Mouse (Mus musculus) erythroblast, embryonic 14.5 days (primary cell): ENCODE measurements around the gene Fzd2. TPM values are rescaled to one million over a fixed set of nuclear protein-coding genes. Genes with fewer than 3 reads are reported as not detected.
"Not testable (repeated sequence)": the region's sequence is repeated elsewhere in the genome, so short reads cannot be mapped to it uniquely, and the experiment has no call there.

ENCODE experiments used
- H3K27me3 ChIP-seq: 2 replicates; pipeline ENCODE4 v1.6.1; 2012; ENCODE audit warnings: inconsistent platforms; ENCODE audit not compliant: control insufficient read depth
- H3K36me3 ChIP-seq: 2 replicates; pipeline ENCODE4 v1.6.1; 2012; ENCODE audit warnings: mild to moderate bottlenecking, inconsistent platforms; ENCODE audit not compliant: control insufficient read depth
- H3K4me1 ChIP-seq: 2 replicates; pipeline ENCODE4 v1.6.1; 2012; ENCODE audit warnings: inconsistent platforms; ENCODE audit not compliant: control insufficient read depth
- H3K4me3 ChIP-seq: replicated peaks from 2 replicates; pipeline ENCODE3; 2012; ENCODE audit warnings: moderate library complexity, mild to moderate bottlenecking, inconsistent platforms
- H3K9me3 ChIP-seq: 2 replicates; pipeline ENCODE4 v1.6.1; 2012; ENCODE audit warnings: low read length, inconsistent platforms, mixed read lengths; ENCODE audit not compliant: control insufficient read depth
- GATA1 ChIP-seq: IDR thresholded peaks from 2 replicates; pipeline ENCODE4 v1.6.1; 2012; ENCODE audit warnings: low read length, inconsistent platforms, mixed read lengths
- TAL1 ChIP-seq: IDR thresholded peaks from 3 replicates; pipeline ENCODE4 v1.6.1; 2012; ENCODE audit warnings: low read length, inconsistent platforms, mixed read lengths
- polyA plus RNA-seq: library from polyadenylated mRNA; stranded (reverse); fragments of >175 nt; gene quantifications from 2 replicates; pipeline ENCODE4 v1.2.3, GENCODE M21; 2012

Fzd2 gene
- 0.03 TPM in 1 of 2 replicates, not detected in the other for polyA plus RNA-seq

GRCm38 (mm10) chr11:102604010-102604584 lies at the start of gene Fzd2:
Fzd2 (plus strand) TSS chr11:102604396.
- peaks cover 83% of the 10 kb centered on the region for H3K27me3 ChIP-seq
- H3K4me3 ChIP-seq, result peak within 1 kb of the TSS; percentile 26
- no peaks in the 10 kb centered on the region for H3K4me1 ChIP-seq
- H3K9me3 ChIP-seq, result peaks cover 15% of the 10 kb centered on the region; the same call in 1 of the 2 replicates
- no peak for TF ChIP-seq GATA1
- TF ChIP-seq TAL1, result no peak
- H3K36me3 ChIP-seq, result no peaks in the 10 kb centered on the region

- no peaks in the 10 kb centered on the region for H3K9me3 ChIP-seq
These were observed 48.7 kb upstream of the Fzd2 start for GRCm38 (mm10) chr11:102555400-102556030.

GRCm38 (mm10) chr11:102556031-102556715 lies 48.0 kb upstream of the Fzd2 start, which contains the start of gene Gpatch8:
Gpatch8 (minus strand) TSS chr11:102556392.
- TF ChIP-seq TAL1 (no peak), GATA1 (no peak)
- no peaks in the 10 kb centered on the region for H3K9me3 ChIP-seq

More at GRCm38 (mm10) chr11:102555400-102556030, 48.7 kb upstream of the Fzd2 start:
- H3K36me3 ChIP-seq, result peaks cover 22% of the 10 kb centered on the region
- H3K4me3 ChIP-seq, result peak overlapping the region; percentile 100
- TF ChIP-seq TAL1, result no peak
- no peak for TF ChIP-seq GATA1
- H3K27me3 ChIP-seq, result no peaks in the 10 kb centered on the region
- peaks cover 29% of the 10 kb centered on the region for H3K4me1 ChIP-seq

GRCm38 (mm10) chr11:102556716-102557074 lies 47.5 kb upstream of the Fzd2 start:
- Histone ChIP-seq H3K27me3 (no peaks in the 10 kb centered on the region), H3K4me3 (peak overlapping the region; percentile 100), H3K36me3 (peaks cover 14% of the 10 kb centered on the region), H3K9me3 (no peaks in the 10 kb centered on the region), H3K4me1 (peaks cover 29% of the 10 kb centered on the region)
- TF ChIP-seq TAL1, result no peak
- TF ChIP-seq GATA1, result no peak

More at GRCm38 (mm10) chr11:102556031-102556715, 48.0 kb upstream of the Fzd2 start, which contains the start of gene Gpatch8:
- Histone ChIP-seq H3K36me3 (peaks cover 18% of the 10 kb centered on the region), H3K27me3 (no peaks in the 10 kb centered on the region), H3K4me1 (peaks cover 29% of the 10 kb centered on the region), H3K4me3 (peak within 1 kb of the TSS; percentile 100)

- H3K27me3 ChIP-seq, result no peaks in the 10 kb centered on the region
- TF ChIP-seq TAL1 (no peak), GATA1 (no peak)
- H3K4me1 ChIP-seq, result peaks cover 24% of the 10 kb centered on the region
- peaks cover 8% of the 10 kb centered on the region for H3K36me3 ChIP-seq
- no peaks in the 10 kb centered on the region for H3K9me3 ChIP-seq
- H3K4me3 ChIP-seq, result no peak overlapping the region
These were observed 46.8 kb upstream of the Fzd2 start for GRCm38 (mm10) chr11:102557386-102557785.

- Histone ChIP-seq H3K9me3 (no peaks in the 10 kb centered on the region), H3K36me3 (peaks cover 4% of the 10 kb centered on the region), H3K27me3 (no peaks in the 10 kb centered on the region), H3K4me1 (peaks cover 20% of the 10 kb centered on the region), H3K4me3 (no peak overlapping the region)
- TF ChIP-seq TAL1 (no peak), GATA1 (no peak)
These were observed 45.5 kb upstream of the Fzd2 start for GRCm38 (mm10) chr11:102558704-102559103.

GRCm38 (mm10) chr11:102564952-102565671 lies 39.1 kb upstream of the Fzd2 start:
- peaks cover 15% of the 10 kb centered on the region for H3K4me1 ChIP-seq
- not testable (repeated sequence) for H3K36me3 ChIP-seq, H3K27me3 ChIP-seq, H3K9me3 ChIP-seq
- peak overlapping the region; percentile 41 for H3K4me3 ChIP-seq

- peaks cover 15% of the 10 kb centered on the region for H3K4me1 ChIP-seq
- no peaks in the 10 kb centered on the region for H3K36me3 ChIP-seq
- no peaks in the 10 kb centered on the region for H3K9me3 ChIP-seq
- no peaks in the 10 kb centered on the region for H3K27me3 ChIP-seq
- TF ChIP-seq TAL1 (no peak), GATA1 (no peak)
- H3K4me3 ChIP-seq, result no peak overlapping the region
These were observed 38.5 kb upstream of the Fzd2 start for GRCm38 (mm10) chr11:102565741-102566140.

- TF ChIP-seq TAL1 (no peak), GATA1 (no peak)
- no peaks in the 10 kb centered on the region for H3K9me3 ChIP-seq
These were observed 37.9 kb upstream of the Fzd2 start for GRCm38 (mm10) chr11:102566290-102566689.

More at GRCm38 (mm10) chr11:102566290-102566689, 37.9 kb upstream of the Fzd2 start:
- peaks cover 15% of the 10 kb centered on the region for H3K4me1 ChIP-seq
- H3K27me3 ChIP-seq, result no peaks in the 10 kb centered on the region
- H3K4me3 ChIP-seq, result no peak overlapping the region
- H3K36me3 ChIP-seq, result no peaks in the 10 kb centered on the region
